Mouse (Mus musculus) kidney, adult 2 months (tissue): Measurements from ENCODE around the gene Krtap10-10. TPM values are rescaled to one million over a fixed set of nuclear protein-coding genes. Genes with fewer than 3 reads are reported as not detected.
"Not testable (repeated sequence)": the region's sequence is repeated elsewhere in the genome, so short reads cannot be mapped to it uniquely, and the experiment has no call there.

ENCODE experiments used
- DNase-seq: peaks from one replicate; pipeline ENCODE4 v3.0.0; 2021
- H3K27ac ChIP-seq: fragments of 200-500 bp; 2 replicates; pipeline ENCODE4 v1.5.1; 2012; ENCODE audit warnings: low read depth, low read length, control low read depth, inconsistent platforms; ENCODE audit not compliant: insufficient read depth
- H3K27me3 ChIP-seq: fragments of 200-500 bp; replicated peaks from 2 replicates; pipeline ENCODE4 v1.6.1; 2012; ENCODE audit warnings: mild to moderate bottlenecking, moderate library complexity, low read length, inconsistent platforms; ENCODE audit not compliant: control insufficient read depth, insufficient read depth
- H3K36me3 ChIP-seq: fragments of 200-500 bp; 2 replicates; pipeline ENCODE4 v1.6.1; 2012; ENCODE audit warnings: mild to moderate bottlenecking, moderate library complexity, low read length, inconsistent platforms; ENCODE audit not compliant: control insufficient read depth, insufficient read depth
- H3K4me1 ChIP-seq: fragments of 200-500 bp; 2 replicates; pipeline ENCODE4 v1.6.1; 2011; ENCODE audit warnings: low read length; ENCODE audit not compliant: control insufficient read depth, insufficient read depth
- H3K4me3 ChIP-seq: fragments of 200-500 bp; 2 replicates; pipeline ENCODE4 v1.5.1; 2011; ENCODE audit warnings: mild to moderate bottlenecking, low read depth, low read length, control low read depth; ENCODE audit not compliant: insufficient read depth
- CTCF ChIP-seq: fragments of 200-500 bp; conservative IDR thresholded peaks from 2 replicates; pipeline ENCODE4 v1.5.1; 2011; ENCODE audit warnings: low read depth, mild to moderate bottlenecking, control low read depth, low read length, moderate library complexity, mixed read lengths; ENCODE audit not compliant: insufficient read depth, insufficient read length
- POLR2A ChIP-seq: fragments of 200-500 bp; IDR thresholded peaks from one replicate; pipeline ENCODE4 v1.6.1; 2011; ENCODE audit warnings: low read depth, low read length, control low read depth
- WGBS: fragments of 180-500 bp; shearing (Covaris S2); methylation state at CpG from one replicate; pipeline ENCODE4 v1.1.7; 2018; 5-methylcytosine and 5-hydroxymethylcytosine counted together
- polyA plus RNA-seq: library from polyadenylated mRNA; depleted of rRNA; stranded (reverse); fragments of >200 nt; gene quantifications from 2 replicates; pipeline ENCODE4 v1.2.3, GENCODE M21; 2012; rRNA removed

Krtap10-10 gene
- not detected in 2 replicates for polyA plus RNA-seq

DNA sequence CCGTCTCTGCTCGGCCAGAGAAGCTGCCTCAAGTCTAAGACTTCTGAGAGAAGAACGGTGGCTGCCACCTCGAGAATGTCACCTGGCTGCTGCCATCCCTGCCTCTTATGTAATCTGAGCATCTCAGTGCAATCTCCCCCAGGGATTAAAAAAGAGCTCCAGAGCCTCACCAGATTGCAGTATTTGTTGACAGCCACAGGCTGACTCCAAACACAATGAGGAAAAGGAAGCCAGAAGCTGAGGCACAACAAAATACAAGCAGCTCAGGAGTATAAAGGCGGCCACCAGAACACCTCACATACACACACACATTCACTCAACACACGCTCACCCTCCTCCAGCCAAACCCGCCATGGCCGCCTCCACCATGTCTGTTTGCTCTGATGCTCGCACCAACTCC is at the start of gene Krtap10-10:
TSS of gene Krtap10-10 (plus strand) at position 301 of the 400 bp plus-strand sequence.
- no peaks in the 10 kb centered on the region for H3K36me3 ChIP-seq
- no peak within 1 kb of the TSS for H3K4me3 ChIP-seq
- no peak for TF ChIP-seq POLR2A
- no peak for TF ChIP-seq CTCF
- H3K27ac ChIP-seq, result no peak within 1 kb of the TSS
- 59% methylated on average over 9 of the region's 9 CpGs for WGBS
- no peaks in the 10 kb centered on the region for H3K27me3 ChIP-seq
- no peaks in the 10 kb centered on the region for H3K4me1 ChIP-seq
- DNase-seq, result no peak

DNA sequence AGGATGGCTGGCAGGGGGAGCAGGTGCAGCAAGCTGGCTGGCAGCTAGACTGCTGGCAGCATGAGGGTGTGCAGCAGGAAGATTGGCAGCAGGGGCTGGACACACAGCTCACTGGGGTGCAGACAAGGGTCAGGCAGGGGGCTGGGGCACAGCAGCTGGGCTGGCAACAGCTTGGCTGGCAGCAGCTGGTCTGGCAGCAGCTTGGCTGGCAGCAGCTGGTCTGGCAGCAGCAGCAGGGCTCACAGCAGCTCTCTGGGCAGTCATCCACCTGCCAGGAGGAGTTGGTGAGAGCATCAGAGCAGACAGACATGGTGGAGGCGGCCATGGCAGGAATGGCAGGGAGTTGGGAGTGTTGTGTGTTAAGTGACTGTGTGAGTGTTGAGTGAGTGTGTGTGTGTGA is 47.9 kb upstream of the Krtap10-10 start, which contains the start of gene Gm7137:
TSS of gene Gm7137 (minus strand) at position 325 of the 400 bp plus-strand sequence.
- not testable (repeated sequence) for H3K4me1 ChIP-seq, H3K27ac ChIP-seq, H3K4me3 ChIP-seq, H3K36me3 ChIP-seq, DNase-seq, H3K27me3 ChIP-seq
- 70% methylated on average over 1 of the region's 1 CpGs for WGBS

DNA sequence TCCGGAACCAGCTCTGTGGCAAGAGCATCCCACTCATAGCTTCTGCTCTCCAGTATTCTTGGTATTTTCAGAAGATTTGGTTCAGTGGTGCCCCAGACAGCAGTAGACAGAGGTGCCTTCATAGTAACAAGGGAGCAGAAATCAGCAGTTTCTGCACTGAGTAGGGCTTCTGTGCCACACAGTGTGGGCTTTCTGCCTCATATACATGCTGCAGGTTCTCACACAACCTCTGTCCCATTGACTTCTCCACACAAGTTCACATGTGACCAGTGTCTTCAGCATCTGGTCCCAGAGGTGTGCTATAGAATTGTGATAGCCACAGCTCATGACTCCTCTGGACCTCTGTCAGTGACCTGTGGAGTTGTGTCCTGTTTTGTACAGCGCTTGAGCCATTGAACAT is 47.1 kb upstream of the Krtap10-10 start:
- WGBS, result 44% methylated on average over 2 of the region's 2 CpGs
- Histone ChIP-seq H3K36me3 (no peaks in the 10 kb centered on the region), H3K27ac (no peak overlapping the region), H3K4me3 (no peak overlapping the region), H3K27me3 (no peaks in the 10 kb centered on the region), H3K4me1 (no peaks in the 10 kb centered on the region)
- TF ChIP-seq CTCF (no peak), POLR2A (no peak)
- no peak for DNase-seq

DNA sequence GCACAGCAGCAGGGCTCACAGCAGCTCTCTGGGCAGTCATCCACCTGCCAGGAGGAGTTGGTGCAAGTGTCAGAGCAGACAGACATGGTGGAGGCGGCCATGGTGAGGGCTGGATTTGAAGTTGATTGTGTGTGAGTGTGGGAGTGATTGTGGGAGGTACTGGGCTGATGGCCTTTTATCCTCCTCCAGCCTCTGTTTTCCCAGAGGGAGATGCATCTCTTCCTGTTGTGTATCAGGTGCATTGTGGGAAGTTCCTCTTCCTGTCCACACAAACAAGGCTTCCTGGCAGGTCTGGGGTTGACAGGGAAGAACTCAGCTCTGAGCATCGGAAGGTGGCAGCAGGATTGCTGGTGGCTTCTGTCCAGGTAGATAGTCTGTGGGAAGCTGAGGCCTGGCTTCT is 40.8 kb upstream of the Krtap10-10 start, which contains the start of gene Gm9639:
TSS of gene Gm9639 (minus strand) at position 101 of the 400 bp plus-strand sequence.
- no peak for TF ChIP-seq CTCF
- no peak for TF ChIP-seq POLR2A
- H3K4me1 ChIP-seq, result no peaks in the 10 kb centered on the region
- no peaks in the 10 kb centered on the region for H3K36me3 ChIP-seq
- DNase-seq, result no peak
- 36% methylated on average over 2 of the region's 2 CpGs for WGBS
- H3K27me3 ChIP-seq, result no peaks in the 10 kb centered on the region
- H3K4me3 ChIP-seq, result no peak within 1 kb of the TSS
- H3K27ac ChIP-seq, result no peak within 1 kb of the TSS

DNA sequence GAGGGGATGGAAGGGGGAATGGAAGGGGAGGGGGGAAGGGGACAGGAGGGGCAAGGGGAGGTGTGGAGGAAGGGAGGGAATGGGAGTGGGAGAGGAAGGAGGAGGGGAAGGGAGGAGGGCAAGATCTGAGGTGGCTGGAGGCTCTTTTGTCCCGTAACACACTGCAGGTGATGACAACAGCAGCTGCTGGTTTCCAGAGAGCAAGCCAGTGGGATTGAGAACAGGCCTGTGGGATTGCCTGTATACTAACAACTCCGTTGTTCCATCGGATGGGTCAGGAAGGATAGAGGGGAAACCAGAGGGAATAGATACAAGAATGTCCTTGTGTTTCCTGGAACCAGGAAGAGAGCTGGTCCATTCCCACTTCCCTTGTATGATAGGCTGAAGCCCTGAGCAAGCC is 38.1 kb upstream of the Krtap10-10 start:
- Histone ChIP-seq H3K4me3 (no peak overlapping the region), H3K36me3 (no peaks in the 10 kb centered on the region), H3K27me3 (no peaks in the 10 kb centered on the region), H3K27ac (no peak overlapping the region), H3K4me1 (no peaks in the 10 kb centered on the region)
- WGBS, result 33% methylated on average over 3 of the region's 3 CpGs
- DNase-seq, result no peak
- no peak for TF ChIP-seq POLR2A
- no peak for TF ChIP-seq CTCF

DNA sequence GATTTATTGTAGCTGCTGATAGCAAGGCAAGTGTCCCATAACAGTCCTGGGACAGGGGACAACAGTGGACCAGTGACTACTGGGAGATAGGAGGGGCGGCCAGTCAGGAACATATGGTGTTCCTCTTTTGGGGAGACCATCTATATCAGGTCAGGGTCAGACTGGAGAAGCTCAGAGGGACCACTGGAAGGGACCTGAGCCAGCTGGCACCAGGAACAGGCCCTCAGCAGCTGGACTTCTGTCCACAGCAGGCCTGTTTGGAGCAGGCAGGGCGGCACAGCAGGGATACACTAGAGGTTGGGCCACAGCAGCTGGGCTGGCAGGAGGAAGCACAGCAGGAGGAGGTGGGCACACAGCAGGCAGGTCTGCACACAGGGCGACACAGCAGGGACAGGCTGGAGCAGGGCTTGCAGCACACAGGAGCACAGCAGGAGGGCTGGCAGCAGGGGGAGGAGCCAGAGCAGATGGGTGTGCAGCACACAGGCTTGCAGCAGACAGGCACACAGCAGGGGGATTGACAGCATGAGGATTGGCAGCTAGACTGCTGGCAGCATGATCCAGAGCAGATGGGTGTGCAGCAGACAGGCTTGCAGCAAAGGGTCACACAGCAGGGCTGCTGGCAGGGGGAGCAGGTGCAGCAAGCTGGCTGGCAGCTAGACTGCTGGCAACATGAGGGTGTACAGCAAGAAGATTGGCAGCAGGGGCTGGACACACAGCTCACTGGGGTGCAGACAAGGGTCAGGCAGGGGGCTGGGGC is 37.4 kb upstream of the Krtap10-10 start:
- not testable (repeated sequence) for H3K36me3 ChIP-seq, H3K27ac ChIP-seq, H3K27me3 ChIP-seq, DNase-seq, H3K4me3 ChIP-seq, H3K4me1 ChIP-seq
- 70% methylated on average over 3 of the region's 3 CpGs for WGBS

DNA sequence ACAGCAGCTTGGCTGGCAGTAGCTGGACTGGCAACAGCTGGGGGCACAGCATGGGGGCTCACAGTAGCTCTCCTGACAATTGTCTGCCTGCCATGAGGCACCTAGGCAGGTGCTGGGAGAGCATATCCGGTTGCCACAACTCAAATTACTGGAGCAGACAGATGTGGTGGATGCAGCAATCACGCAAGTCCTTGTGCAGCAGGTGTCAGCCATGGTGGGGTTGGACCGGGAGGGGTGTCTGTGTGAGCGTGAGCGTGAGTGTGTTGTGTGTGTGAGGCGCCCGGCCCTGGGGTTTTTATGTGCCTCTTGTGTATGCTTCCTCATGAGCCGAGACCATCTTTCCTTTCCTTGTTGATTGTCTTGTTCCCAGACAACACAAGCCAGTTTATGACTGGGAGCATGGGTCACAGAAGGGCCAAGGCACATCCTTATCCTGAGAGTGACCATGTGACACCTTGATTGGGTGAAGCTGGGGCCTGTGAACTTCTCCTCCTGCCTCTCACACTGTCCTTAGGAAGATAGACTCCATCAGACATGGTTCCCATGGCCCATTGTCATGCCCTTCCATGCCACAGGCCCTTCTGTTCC is 36.7 kb upstream of the Krtap10-10 start, which contains the start of gene Gm19668:
TSS of gene Gm19668 (minus strand) at position 213 of the 588 bp plus-strand sequence.
- H3K27ac ChIP-seq, result no peak within 1 kb of the TSS
- WGBS, result 56% methylated on average over 8 of the region's 8 CpGs
- no peaks in the 10 kb centered on the region for H3K27me3 ChIP-seq
- TF ChIP-seq POLR2A (no peak), CTCF (no peak)
- DNase-seq, result no peak
- H3K36me3 ChIP-seq, result no peaks in the 10 kb centered on the region
- H3K4me3 ChIP-seq, result no peak within 1 kb of the TSS
- no peaks in the 10 kb centered on the region for H3K4me1 ChIP-seq
